Mouse (Mus musculus) cerebral cortex, adult 2 months (tissue): ENCODE data around the gene H2al1n.

Experiments used
- WGBS: fragments of 180-500 bp; shearing (Covaris S2); methylation state at CpG from one replicate; pipeline ENCODE4 v1.1.7; 2018; 5-methylcytosine and 5-hydroxymethylcytosine counted together

Gene H2al1n

GRCm38 (mm10) chrX:14210848-14211247 lies at the start of gene H2al1n:
Gene H2al1n, plus strand, starts transcription at chrX:14211148.
- 93% methylated on average over 3 of the region's 3 CpGs for WGBS

GRCm38 (mm10) chrX:14199284-14199683 lies 11.7 kb upstream of the H2al1n start:
- 79% methylated on average over 4 of the region's 4 CpGs for WGBS

GRCm38 (mm10) chrX:14206112-14206875 lies 4.7 kb upstream of the H2al1n start:
- 21% methylated on average over 8 of the region's 8 CpGs for WGBS

- 43% methylated on average over 2 of the region's 2 CpGs for WGBS
Measured at GRCm38 (mm10) chrX:14229218-14229617, 18.3 kb downstream of the H2al1n start.

- 31% methylated on average over 3 of the region's 3 CpGs for WGBS
Measured at GRCm38 (mm10) chrX:14259597-14260239, 48.8 kb downstream of the H2al1n start.
